Mouse (Mus musculus): ENCODE measurements around the gene Rundc3a. TPM values are rescaled to one million over a fixed set of nuclear protein-coding genes. Genes with fewer than 3 reads are reported as not detected.
"Not testable (repeated sequence)": the region's sequence is repeated elsewhere in the genome, so short reads cannot be mapped to it uniquely, and the experiment has no call there.

Rundc3a gene
- total RNA-seq, 2 experiments from 2014 or later = not detected

DNA sequence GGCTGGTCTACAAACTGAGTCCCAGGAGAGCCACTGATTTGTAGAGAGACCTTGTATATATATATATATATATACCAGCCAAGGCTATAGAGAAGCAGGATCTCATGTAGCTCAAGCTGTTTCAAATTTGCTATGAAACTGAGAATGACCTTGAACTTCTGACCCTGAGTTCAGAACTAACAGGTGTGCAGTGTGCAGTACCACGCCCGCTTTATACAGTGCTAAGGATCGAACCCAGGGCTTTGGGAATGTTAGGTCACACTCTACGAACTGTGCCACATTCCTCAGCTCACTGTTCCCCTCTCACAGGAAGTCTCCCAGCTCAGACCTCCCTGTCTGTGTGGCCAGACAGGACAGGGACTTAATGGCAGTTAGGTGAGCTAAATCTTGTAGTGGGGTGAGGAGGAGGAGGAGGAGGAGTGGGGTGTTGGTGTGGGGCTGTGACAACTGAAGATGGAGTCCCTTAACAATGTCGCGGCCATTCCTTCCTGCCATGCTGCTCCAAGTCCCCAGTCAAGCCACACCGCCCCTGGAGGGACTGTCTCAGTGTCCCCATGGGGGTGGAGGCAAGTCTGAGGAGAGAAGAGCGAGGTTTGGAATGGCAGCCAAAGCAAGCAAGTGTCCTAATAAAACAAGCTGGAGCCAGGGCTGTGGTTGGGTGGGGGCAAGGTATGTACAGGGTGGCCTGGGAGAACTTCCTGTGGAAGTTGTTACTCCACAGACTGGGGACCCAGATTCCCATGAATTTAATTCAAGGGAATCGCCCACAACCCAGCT lies 25.5 kb upstream of the Rundc3a start:
- no peak for DNase-seq (ENCODE audit: low spot score)

DNA sequence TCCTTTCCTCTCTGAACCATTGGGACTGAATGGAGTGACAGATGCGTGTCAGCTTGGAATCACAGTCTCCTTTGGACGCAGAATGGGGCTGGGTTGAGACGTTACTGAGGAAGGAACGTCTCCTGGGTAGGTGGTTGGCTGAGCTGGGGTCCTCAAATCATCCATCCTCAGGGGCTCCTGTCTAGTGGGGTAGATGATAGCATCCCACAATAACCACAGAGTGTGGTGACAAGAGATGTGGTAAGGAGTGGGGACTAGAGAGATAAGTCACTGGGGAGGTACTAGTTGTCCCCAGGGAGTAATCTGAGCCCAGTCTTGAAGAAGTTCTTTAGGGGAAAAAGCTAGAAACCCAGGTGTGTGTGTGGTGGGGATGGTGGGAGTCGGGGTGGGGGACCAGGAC lies 24.9 kb upstream of the Rundc3a start:
- DNase-seq (ENCODE audit: low spot score) = no peak

DNA sequence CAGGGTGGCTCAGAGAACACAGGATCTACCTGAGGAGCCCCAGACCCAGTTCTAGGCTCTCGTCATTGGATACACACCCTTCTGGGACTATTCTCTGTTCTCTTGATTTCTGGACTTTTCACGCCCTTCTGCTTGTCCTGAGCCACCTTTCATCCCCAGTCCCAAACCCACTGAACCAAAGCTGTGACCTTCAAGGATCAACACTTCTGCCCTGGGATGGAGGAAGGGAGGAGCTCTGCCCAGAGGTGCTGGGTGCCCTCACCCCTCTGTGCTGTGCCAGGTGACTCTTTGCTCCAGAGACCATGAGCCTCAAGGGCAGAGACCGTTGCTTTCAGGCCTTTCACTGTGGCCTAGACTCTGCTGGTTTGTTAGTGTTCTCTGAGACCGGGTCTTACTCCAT lies 23.9 kb upstream of the Rundc3a start:
- DNase-seq (ENCODE audit: low spot score) = no peak

DNA sequence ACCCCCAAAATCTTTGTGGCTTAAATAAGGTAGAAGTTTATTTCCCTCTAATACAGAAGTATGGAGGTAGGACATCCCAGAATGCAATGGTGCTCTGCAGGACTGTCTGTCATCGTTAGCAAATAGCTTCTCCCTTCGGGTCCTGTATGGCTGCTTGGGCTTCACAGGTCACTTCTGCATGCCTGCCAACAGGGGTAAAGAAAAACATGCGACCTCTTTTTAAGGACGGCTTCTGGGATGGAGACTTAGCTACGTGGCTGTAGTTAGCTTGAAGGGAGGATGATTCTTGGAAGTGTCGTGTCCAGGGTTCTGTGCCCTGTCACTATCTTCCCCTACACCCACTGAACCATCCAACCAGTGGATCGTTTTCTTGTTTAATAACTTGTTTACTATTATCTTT lies 22.9 kb upstream of the Rundc3a start:
- DNase-seq (ENCODE audit: low spot score) = no peak

DNA sequence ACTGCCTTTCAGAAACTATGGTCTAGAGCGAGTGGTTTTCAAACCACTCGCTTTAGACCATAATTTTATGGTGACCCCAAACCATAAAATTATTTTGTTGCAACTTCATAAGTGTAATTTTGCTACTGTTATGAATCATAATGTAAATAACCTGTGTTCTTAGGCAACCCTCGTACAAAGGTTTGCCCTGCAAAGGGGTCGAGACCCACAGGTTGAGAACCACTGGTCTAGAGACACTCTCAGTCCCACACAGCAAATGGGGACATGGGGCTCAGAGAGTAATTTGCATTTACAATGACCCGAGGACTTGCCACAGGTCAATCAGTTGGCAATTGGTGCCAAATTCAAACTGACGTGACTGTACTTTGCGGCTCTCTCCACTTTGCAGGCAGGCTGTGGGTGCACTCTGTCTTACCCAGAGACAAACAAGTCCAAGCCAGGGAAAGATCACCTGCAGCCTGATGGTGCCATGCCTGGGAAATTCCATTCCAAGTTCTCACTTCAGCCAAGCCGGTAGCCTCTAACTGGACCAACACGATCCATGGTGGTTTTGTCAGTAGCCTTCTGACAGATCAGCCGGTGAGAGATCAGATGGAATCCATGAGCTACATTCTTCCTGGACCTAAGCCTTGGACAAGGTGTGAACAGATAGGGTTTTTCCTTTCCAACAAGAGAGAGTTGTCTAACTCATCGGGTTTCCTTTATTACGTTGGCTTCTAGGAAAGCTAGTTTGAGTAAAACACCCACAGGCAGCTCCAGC lies 21.1 kb upstream of the Rundc3a start:
- no peak for DNase-seq (ENCODE audit: low spot score)

DNA sequence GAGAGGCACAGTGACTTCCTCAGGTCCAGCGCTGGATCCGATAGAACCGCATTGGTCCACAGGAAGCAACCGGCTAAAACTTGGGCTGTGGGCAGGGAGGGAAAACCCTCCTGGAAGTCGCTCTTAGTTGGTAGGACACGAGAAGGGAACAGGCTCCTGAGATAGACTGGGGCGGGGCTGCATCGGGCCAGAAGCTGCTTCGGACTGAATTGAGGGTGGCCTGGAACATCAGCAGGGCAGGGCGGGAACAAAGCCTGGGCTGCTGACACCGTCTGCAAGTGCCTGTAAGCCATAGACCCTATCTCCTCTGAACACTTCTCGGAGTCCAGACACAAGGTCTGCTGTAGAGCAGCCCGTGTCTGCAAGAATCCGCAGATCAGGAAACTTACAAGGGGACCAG lies 20.3 kb upstream of the Rundc3a start:
- no peak for DNase-seq (ENCODE audit: low spot score)

DNA sequence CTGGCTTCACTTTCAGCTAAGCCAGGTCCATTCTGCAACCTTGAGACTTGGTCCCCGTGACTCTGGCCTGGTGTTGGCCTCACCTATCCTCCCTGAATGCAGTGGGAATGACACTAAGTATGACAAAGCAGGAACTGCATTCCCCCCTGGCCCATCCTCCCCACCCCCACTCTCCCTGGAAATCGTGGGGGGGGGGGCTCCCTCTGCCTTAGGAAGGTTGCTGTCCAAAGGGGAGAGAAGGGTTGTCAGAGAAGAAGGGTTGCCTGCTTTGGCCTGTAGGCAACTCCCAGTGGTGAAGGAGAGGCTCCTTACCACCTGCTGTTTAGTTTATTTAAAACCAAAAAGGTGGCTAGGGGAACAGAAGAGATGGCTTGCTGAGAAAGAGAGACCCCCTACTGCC lies 19.6 kb upstream of the Rundc3a start:
- DNase-seq (ENCODE audit: low spot score) = no peak

DNA sequence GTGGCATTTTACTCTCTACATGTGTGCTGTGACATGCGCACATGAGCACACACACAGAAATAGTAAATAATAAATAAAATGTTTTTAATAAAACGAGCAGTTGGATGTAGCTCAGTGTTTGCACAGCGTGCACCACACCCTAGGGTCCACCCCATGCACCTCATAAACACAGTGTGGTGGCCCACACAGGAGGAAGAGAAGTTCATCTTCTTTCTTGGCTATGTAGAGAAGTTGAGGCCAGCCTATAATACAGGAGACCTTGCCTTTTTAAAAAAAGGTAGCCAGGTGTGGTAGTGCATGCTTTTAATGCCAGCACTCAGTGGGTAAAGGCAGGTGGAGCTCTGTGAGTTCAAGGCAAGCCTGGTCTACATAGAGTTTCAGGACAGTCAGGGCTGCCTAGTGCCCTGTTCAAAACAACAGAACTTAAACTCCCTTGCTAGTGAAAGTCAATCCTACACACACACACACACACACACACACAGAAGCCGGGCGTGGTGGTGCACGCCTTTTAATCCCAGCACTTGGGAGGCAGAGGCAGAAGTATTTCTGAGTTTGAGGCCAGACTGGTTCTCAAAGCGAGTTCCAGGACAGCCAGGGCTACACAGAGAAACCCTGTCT lies 19.0 kb upstream of the Rundc3a start:
- DNase-seq (ENCODE audit: low spot score) = no peak

DNA sequence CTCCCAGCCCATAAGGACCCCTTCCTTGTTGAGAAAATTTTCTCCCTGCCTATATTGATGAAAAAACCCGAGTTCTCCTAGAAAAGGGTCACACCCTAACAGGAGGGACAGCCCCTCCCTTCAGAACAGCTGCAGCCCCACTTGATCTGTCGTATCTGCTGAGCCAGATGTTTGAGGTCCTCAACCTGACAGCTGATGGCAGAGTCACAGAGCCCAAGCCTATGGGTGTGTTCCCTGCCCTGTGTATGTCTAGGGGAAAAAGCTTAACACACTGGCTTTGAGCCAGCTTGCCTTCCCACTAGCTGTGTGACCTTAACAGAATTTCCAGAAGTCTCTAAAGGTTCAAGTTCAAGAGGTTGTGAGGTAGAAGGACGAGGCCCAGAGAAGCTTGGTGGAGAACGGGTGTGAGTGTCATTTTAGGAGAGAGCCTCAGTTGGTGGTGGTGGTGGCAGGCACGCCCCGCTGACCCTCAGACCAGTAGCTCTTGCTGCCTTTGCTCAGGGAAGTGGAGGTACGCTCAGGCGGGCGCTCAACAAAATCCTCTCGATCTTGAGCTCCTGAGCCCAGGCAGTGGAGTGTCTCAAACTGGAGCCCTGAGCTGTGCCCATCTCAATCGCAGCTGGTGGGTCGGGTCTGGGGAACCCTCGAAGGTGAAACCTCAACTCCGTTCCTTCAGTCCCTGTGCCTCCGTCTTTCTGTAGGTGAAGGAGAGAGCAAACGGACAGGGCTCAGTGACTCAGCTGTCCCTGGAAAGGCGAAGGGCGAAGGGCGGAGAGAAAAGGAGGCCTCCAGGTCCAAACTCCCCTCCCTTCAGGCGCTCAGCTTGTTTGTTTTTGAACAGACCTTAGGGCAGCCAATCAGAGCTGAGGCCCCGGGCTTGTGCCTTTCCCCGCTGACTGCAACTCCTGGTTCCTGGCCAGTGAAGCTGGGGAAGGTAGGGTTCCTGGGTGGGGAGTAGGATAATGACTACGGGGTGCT lies 17.7 kb upstream of the Rundc3a start:
- DNase-seq (ENCODE audit: low spot score) = peak; percentile 52

DNA sequence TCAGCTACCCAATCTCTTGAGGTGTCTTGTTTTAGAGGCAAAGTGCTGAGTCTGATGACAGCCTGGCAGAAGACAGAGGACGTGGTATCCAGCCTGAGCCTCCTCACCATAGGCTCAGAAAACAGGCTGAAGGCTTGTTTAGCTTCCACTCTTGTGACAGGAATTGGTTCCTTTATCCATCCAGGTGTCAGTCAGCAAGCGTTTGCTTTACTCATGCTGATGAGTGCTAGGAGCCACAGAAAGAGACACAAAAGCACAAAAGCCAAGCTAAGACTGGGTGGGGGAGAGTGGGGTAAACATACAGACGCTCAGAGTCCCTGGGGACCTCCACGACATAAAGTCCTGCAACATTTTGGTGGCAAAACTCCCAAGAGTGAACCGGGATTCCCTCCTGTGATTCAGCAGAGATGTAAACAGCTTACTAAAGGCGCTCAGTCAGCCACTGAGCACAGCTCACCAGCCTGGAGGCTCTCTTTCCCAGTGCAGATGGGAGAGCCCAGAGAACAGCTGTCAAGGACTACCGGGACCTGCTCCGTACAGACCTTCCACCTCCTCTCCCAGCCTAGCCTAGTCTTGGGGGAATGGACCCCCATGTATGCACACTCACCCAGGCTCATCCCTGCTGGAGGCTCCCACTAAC lies 16.9 kb upstream of the Rundc3a start:
- DNase-seq (ENCODE audit: low spot score) = no peak

DNA sequence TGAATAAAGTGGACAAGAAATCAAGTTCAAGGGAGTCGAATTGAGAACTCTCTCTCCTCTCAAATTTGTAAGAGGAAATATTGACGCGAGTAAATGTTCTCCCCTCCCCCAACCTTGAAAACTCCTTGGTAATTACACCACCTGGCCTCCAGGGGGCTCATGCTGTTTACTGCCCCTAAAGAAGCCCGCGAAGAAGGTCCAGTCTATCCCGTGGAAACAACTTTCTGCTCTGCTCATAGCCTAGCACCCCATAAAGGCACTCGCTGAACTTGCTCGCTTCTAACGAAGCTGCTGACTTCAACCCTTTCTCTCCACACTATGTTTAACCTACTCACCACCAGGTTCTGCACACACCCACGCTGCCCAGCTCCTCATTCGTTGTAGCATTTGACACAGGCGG lies 16.0 kb upstream of the Rundc3a start:
- no peak for DNase-seq (ENCODE audit: low spot score)

DNA sequence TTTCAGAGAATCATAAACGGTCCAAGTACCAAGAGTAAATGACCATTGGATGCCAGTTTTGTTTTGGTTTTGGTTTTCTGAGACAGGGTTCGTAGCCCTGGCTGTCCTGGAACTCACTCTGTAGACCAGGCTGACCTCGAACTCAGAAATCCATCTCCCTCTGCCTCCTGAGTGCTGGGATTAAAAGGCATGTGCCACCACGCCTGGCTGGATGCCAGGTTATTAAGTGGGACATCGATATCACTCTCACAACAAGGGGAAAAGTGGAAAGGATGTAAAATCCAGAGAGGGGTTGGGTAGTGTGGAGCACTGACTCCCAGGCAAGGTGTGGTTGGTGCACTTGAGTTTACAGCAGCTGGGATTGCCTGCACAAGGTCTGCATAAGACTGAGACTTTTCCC lies 13.1 kb upstream of the Rundc3a start:
- no peak for DNase-seq (ENCODE audit: low spot score)

DNA sequence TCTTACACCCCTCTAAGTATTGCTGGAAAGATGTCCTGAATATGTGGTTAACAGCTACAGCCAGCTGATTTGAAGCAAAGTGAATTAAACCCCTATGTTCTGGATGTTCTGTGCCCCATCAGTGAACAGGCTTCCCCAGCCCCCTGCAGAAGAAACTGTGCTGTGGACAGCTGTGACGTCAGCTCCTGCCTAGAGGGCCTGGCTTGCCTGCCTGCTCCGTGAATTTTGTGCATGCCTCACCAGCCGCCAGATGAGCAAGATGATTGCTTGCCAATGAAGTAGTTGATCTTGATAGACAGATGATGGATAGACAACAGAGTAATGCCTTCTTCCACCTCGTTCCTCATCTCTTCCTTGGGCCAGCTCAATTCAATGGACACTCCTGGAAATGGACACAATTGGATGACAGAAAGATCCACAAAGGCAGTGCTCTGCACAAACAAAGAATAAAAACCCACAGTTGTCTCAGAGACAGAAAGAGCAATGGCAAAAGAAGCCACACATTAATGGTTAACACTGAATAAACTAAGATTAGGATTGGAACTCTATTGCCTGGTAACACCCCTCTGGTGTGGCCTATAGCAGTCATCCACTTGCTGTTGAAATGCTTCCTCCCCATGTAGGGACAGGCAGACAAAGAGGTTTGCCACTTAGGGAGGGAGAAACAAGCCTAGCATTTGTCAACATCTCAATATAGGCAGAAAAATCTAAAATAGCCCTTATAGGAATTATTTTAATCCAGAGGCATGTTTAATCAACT lies 11.7 kb upstream of the Rundc3a start:
- DNase-seq (ENCODE audit: low spot score) = no peak

DNA sequence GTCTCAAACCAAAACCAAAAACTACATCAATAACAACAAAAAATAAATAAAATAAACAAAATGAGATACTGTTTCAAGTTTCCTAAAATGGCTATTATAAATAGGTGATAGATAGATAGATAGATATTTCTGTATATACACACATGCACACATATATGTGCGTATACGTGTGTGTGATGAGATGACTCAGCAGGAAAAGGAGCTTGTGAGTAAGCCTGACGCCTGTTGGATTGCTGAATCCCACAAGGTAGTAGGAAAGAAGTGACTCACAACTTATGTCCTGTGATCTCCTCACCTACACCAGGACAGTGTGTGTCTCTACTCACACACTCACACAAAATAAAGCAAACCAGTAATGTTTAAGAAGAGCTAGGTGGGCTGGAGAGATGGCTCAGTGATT lies 10.4 kb upstream of the Rundc3a start:
- no peak for DNase-seq (ENCODE audit: low spot score)

DNA sequence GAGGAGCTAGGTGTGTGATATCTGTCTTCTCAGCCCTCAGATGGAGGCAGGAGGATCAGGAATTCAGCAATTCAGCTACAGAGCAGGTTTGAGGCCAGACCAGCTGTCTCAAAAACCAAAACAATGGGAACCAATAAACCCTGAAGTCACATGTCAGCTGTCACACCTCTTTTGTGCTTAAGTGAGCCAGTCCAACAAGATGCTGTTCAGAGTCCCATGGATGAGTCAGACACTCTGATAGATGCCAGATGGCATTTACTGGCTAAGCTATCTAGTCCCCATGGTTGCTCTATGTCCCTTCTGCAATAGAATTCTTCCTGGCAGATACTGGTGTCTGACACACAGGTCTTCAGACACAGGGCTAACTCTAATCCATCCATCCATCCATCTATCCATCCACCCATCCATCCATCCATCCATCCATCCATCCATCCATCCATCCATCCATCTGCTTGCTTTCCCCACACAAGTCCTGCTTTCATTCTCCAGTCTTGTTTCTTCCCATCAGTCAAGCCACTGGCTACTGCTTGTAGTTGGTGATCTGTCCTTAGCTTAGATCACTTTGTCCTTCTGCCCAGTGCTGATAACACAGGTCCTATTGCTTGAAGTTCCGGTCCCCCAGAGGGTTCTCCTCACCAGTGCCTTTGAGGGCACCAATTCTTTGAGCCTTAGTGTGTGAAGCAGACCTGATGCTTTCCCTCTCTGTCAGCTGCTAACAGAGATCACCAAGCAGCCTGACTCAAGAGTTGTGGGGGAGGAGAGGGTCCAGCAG lies 9.7 kb upstream of the Rundc3a start:
- DNase-seq (ENCODE audit: low spot score) = no peak

DNA sequence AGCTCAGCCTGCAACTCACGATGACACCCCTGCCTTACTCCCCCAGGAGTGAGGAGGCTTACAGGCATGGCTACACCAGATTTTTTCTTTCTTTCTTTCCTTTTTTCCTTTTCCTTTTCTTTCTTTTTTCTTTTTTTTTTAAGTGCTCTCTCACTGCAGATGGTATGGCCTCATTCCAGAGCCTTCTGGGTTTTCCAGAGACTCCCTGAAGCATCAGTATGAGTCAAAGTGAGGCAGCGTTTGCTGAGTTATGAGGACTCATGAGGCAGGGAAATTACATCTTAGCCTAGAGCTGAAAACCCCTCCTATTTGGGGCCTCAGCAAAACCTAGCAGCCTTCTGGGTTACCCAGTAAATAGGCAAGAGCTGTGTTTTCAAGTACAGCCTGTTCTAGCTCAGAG lies 8.8 kb upstream of the Rundc3a start:
- no peak for DNase-seq (ENCODE audit: low spot score)

DNA sequence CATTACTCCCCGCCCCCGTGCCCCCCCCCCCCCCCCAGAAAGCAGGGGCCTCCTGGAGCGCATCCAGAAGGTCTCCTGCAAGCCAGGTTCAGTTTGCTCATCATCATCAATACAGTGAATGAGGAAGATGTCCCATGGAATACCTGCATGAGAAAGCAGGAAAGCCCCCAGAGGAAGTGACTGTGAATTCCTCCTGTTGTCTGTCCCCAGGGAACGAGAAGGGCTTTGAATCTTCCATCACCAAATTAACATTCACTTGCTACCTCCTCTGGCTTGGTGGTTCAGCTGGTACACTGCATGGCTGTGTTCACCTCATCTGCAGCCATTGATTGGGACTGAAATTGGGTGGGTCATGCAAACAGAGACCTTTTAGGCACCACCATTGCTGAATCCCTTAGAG lies 8.1 kb upstream of the Rundc3a start:
- no peak for DNase-seq (ENCODE audit: low spot score)

DNA sequence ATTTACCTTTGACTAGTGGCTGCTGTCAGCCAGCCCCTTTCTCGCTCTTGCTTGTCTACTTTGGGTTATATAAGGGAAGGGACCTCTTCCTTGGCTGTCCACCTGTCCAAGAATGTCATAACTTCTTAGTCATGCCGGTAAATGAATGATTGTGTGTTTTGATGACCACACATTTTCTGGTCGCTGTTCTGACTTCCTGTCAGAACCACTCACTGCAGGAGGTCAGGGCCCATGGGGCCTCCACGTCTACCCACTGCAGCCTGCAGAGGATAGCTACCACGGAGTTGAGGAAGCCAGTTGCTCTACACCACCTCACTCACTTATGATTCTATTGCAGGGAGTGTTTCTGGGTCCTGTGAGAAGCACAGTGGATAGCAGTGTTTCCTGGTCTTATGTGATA lies 7.1 kb upstream of the Rundc3a start:
- DNase-seq (ENCODE audit: low spot score) = no peak

DNA sequence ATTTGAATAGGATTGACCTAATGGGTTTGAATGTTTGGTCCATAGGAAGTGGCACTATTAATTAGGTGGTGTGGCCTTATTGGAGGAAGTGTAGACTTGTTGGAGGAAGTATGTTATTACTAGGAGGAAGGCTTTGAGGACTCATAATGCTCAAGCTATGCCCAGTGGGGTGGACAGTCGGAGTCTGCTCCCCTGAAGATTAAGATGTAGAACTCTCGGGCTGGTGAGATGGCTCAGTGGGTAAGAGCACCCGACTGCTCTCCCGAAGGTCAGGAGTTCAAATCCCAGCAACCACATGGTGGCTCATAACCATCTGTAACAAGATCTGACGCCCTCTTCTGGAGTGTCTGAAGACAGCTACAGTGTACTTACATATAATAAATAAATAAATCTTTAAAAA lies 3.8 kb upstream of the Rundc3a start:
- not testable (repeated sequence) for DNase-seq (ENCODE audit: low spot score)
